Mouse (Mus musculus) cerebellum, adult (tissue): ENCODE data around the gene Rad51b.

Source experiments
- ATAC-seq: cut with Nextera tagmentation; 2 replicates; pipeline ENCODE4 v1.9.2; 2017; ENCODE audit warnings: mild to moderate bottlenecking, moderate library complexity, mixed read lengths; ENCODE audit not compliant: insufficient number of reproducible peaks, low FRiP score, low TSS enrichment

The Rad51b gene

GRCm38 (mm10) chr12:79598901-79599300, 301.8 kb downstream of the Rad51b start:
- ATAC-seq = no peak

GRCm38 (mm10) chr12:79600149-79600769, 303.2 kb downstream of the Rad51b start:
- no peak for ATAC-seq

GRCm38 (mm10) chr12:79602641-79603040, 305.6 kb downstream of the Rad51b start:
- ATAC-seq = no peak

GRCm38 (mm10) chr12:79604850-79605249, 307.8 kb downstream of the Rad51b start:
- ATAC-seq = no peak

- ATAC-seq = no peak
These were observed 309.1 kb downstream of the Rad51b start for GRCm38 (mm10) chr12:79606197-79606631.

GRCm38 (mm10) chr12:79609399-79610010, 312.4 kb downstream of the Rad51b start:
- no peak for ATAC-seq

GRCm38 (mm10) chr12:79610511-79611103, 313.5 kb downstream of the Rad51b start:
- ATAC-seq = no peak

GRCm38 (mm10) chr12:79611665-79612064, 314.6 kb downstream of the Rad51b start:
- ATAC-seq = no peak

- ATAC-seq = peak; percentile 97
These were observed 315.4 kb downstream of the Rad51b start for GRCm38 (mm10) chr12:79612334-79613060.

- peak; percentile 69 for ATAC-seq
These were observed 316.1 kb downstream of the Rad51b start for GRCm38 (mm10) chr12:79613061-79613788.

- no peak for ATAC-seq
These were observed 316.9 kb downstream of the Rad51b start for GRCm38 (mm10) chr12:79613846-79614582.

- ATAC-seq = no peak
These were observed 317.5 kb downstream of the Rad51b start for GRCm38 (mm10) chr12:79614583-79614953.

GRCm38 (mm10) chr12:79615717-79616316, 318.7 kb downstream of the Rad51b start:
- no peak for ATAC-seq

GRCm38 (mm10) chr12:79619009-79619408, 321.9 kb downstream of the Rad51b start:
- no peak for ATAC-seq

GRCm38 (mm10) chr12:79620693-79621092, 323.6 kb downstream of the Rad51b start:
- no peak for ATAC-seq

GRCm38 (mm10) chr12:79623308-79623707, 326.2 kb downstream of the Rad51b start:
- no peak for ATAC-seq

GRCm38 (mm10) chr12:79625699-79626554, 328.8 kb downstream of the Rad51b start:
- ATAC-seq = no peak

GRCm38 (mm10) chr12:79626555-79627080, 329.5 kb downstream of the Rad51b start:
- no peak for ATAC-seq
